Mouse (Mus musculus) brain, embryonic 18.5 days (tissue): ENCODE measurements around the gene Pomt2.

ENCODE experiments used
- DNase-seq: peaks from one replicate; pipeline ENCODE4 v3.0.0-alpha.2; 2012; ENCODE audit warnings: low read depth, low spot score

Pomt2 gene

GRCm38 (mm10) chr12:87130224-87130623 lies 17.5 kb downstream of the Pomt2 start:
- no peak for DNase-seq

- no peak for DNase-seq
Observed at GRCm38 (mm10) chr12:87127256-87127655, 20.5 kb downstream of the Pomt2 start.

- no peak for DNase-seq
Observed at GRCm38 (mm10) chr12:87121918-87122589, 25.7 kb downstream of the Pomt2 start.

- no peak for DNase-seq
Observed at GRCm38 (mm10) chr12:87107357-87107977, 40.3 kb downstream of the Pomt2 start.

- no peak for DNase-seq
Observed at GRCm38 (mm10) chr12:87104796-87105195, 43.0 kb downstream of the Pomt2 start.

- DNase-seq: no peak
Observed at GRCm38 (mm10) chr12:87103471-87103870, 44.3 kb downstream of the Pomt2 start.

- no peak for DNase-seq
Observed at GRCm38 (mm10) chr12:87102165-87102631, 45.6 kb downstream of the Pomt2 start, which contains the start of gene Ngb. Ngb (minus strand) TSS chr12:87102539.

- no peak for DNase-seq
Observed at GRCm38 (mm10) chr12:87100331-87100730, 47.4 kb downstream of the Pomt2 start.

GRCm38 (mm10) chr12:87093671-87094070 lies 54.1 kb downstream of the Pomt2 start:
- no peak for DNase-seq

GRCm38 (mm10) chr12:87093249-87093648 lies 54.5 kb downstream of the Pomt2 start:
- DNase-seq: no peak

GRCm38 (mm10) chr12:87091916-87092315 lies 55.9 kb downstream of the Pomt2 start:
- DNase-seq: no peak

GRCm38 (mm10) chr12:87089701-87090100 lies 58.1 kb downstream of the Pomt2 start:
- DNase-seq: no peak

- DNase-seq: no peak
Observed at GRCm38 (mm10) chr12:87089255-87089654, 58.5 kb downstream of the Pomt2 start.

GRCm38 (mm10) chr12:87088331-87088730 lies 59.4 kb downstream of the Pomt2 start:
- DNase-seq: no peak

- DNase-seq: no peak
Observed at GRCm38 (mm10) chr12:87087236-87087635, 60.5 kb downstream of the Pomt2 start.

- no peak for DNase-seq
Observed at GRCm38 (mm10) chr12:87082797-87083196, 65.0 kb downstream of the Pomt2 start.

GRCm38 (mm10) chr12:87076610-87077009 lies 71.2 kb downstream of the Pomt2 start:
- no peak for DNase-seq

- DNase-seq: no peak
Observed at GRCm38 (mm10) chr12:87070520-87070919, 77.2 kb downstream of the Pomt2 start.

GRCm38 (mm10) chr12:87066429-87066828 lies 81.3 kb downstream of the Pomt2 start:
- no peak for DNase-seq

- DNase-seq: no peak
Observed at GRCm38 (mm10) chr12:87065446-87065845, 82.3 kb downstream of the Pomt2 start.

- no peak for DNase-seq
Observed at GRCm38 (mm10) chr12:87057066-87057465, 90.7 kb downstream of the Pomt2 start.
